Mouse (Mus musculus) ES-E14 (cell line): ENCODE data around the gene G430095P16Rik. TPM values are rescaled to one million over a fixed set of nuclear protein-coding genes. Genes with fewer than 3 reads are reported as not detected.

Experiments used
- DNase-seq: peaks from one replicate; pipeline ENCODE4 v3.0.0-alpha.2; 2013; ENCODE audit warnings: low read depth, low spot score
- H3K27ac ChIP-seq: 2 replicates; pipeline ENCODE4 v1.5.1; 2012; ENCODE audit warnings: low read depth, mild to moderate bottlenecking, low read length, moderate library complexity, mixed read lengths; ENCODE audit not compliant: poor library complexity, insufficient read depth, severe bottlenecking
- H3K36me3 ChIP-seq: 2 replicates; pipeline ENCODE4 v1.6.1; 2012; ENCODE audit warnings: mild to moderate bottlenecking, low read length, moderate library complexity, mixed read lengths; ENCODE audit not compliant: control insufficient read depth, poor library complexity, insufficient read depth, severe bottlenecking
- H3K4me1 ChIP-seq, 2 experiments: fragments of 150-350 bp in 1 of 2; sonication (generic) in 1 of 2; 2 replicates each; pipeline ENCODE4 v1.6.1; 2012; ENCODE audit warnings: low read length in 2 of 2, mild to moderate bottlenecking in 1 of 2, mixed read lengths in 1 of 2; ENCODE audit not compliant: control insufficient read depth in 2 of 2, insufficient read depth in 2 of 2, poor library complexity in 1 of 2
- H3K4me3 ChIP-seq, 2 experiments: fragments of 150-350 bp in 1 of 2; sonication (generic) in 1 of 2; 2 replicates each; pipeline ENCODE4 v1.5.1; 2012; ENCODE audit warnings: low read length in 2 of 2, low read depth in 1 of 2, mild to moderate bottlenecking in 1 of 2, mixed read lengths in 1 of 2; ENCODE audit not compliant: insufficient read depth in 1 of 2, poor library complexity in 1 of 2, severe bottlenecking in 1 of 2
- H3K9ac ChIP-seq: 2 replicates; pipeline ENCODE4 v1.6.1; 2012; ENCODE audit warnings: low read depth, mild to moderate bottlenecking, low read length, mixed read lengths; ENCODE audit not compliant: poor library complexity, insufficient read depth, severe bottlenecking
- H3K9me3 ChIP-seq: fragments of 150-350 bp; sonication (generic); 2 replicates; pipeline ENCODE4 v1.6.1; 2012; ENCODE audit warnings: low read depth, mild to moderate bottlenecking, low read length; ENCODE audit not compliant: control insufficient read depth, insufficient read depth
- CHD2 ChIP-seq: IDR thresholded peaks from 2 replicates; pipeline ENCODE4 v1.6.1; 2014; ENCODE audit warnings: mild to moderate bottlenecking, low read depth, low read length, inconsistent platforms
- HCFC1 ChIP-seq: IDR thresholded peaks from 2 replicates; pipeline ENCODE4 v1.6.1; 2012; ENCODE audit warnings: low read length, inconsistent platforms, borderline replicate concordance; ENCODE audit not compliant: insufficient read depth
- MAFK ChIP-seq: IDR thresholded peaks from 2 replicates; pipeline ENCODE4 v1.6.1; 2014; ENCODE audit warnings: mild to moderate bottlenecking, low read depth, low read length, inconsistent platforms; ENCODE audit not compliant: insufficient read depth
- ZC3H11A ChIP-seq: IDR thresholded peaks from 2 replicates; pipeline ENCODE4 v1.6.1; 2012; ENCODE audit warnings: low read depth, mild to moderate bottlenecking, inconsistent platforms, low read length, borderline replicate concordance
- ZNF384 ChIP-seq: IDR thresholded peaks from 2 replicates; pipeline ENCODE4 v1.6.1; 2012; ENCODE audit warnings: low read depth, low read length, inconsistent platforms
- in situ Hi-C, 2 experiments: fragments of 600-800 bp; cut with MboI; formaldehyde crosslinking; loops; one replicate each; pipeline ENCODE4 v1.15.1; 2025; ENCODE audit warnings: low sequenced_read_pairs in 2 of 2, inconsistent platforms in 1 of 2; ENCODE audit not compliant: unreplicated experiment in 2 of 2
- total RNA-seq: library from RNA; depleted of rRNA; stranded (reverse); fragments of 300-350 nt; gene quantifications from 2 replicates; pipeline ENCODE4 v1.2.3, GENCODE M21; 2012

G430095P16Rik gene
- total RNA-seq, 1 experiment = 2.1 TPM

DNA sequence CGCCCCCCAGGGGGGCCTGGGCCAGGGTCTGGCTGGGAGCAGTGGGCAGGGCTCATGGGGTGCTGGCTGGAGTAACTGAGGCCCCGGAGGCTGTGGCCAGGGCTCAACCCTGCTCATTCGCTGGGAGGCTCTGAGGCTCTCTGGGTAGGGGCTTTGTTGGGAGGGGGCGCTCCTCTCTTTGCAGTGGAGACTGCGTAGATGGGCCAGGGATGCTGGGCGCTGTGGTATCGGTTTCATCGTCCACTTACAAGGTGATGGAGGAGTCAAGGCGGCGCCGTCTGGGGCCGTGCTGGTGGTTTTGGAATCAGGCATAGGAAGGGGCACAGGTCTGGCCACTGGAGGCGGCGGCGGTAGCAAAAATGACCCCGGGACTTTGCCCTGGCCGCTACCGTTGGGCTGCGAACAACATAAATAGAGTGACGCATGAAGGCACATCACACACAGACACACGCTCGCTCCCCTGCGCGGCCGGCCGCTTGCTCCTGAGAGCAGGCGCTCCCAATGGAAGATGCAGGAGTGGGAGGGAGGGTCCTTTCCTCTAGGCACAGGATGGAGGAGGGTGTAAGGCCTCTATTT is 6.8 kb upstream of the G430095P16Rik start:
- H3K9me3 ChIP-seq = no peaks in the 10 kb centered on the region
- H3K4me3 ChIP-seq = peak overlapping the region; percentile 5 to 41; a peak in 1 of 4 replicates
- peaks cover 1 to 10% of the 10 kb centered on the region in 2 experiments; a peak in 1 of 4 replicates for H3K4me1 ChIP-seq
- no peak for DNase-seq
- H3K27ac ChIP-seq = no peak overlapping the region
- H3K9ac ChIP-seq = no peak overlapping the region
- TF ChIP-seq CHD2 (no peak), HCFC1 (no peak)
- in situ Hi-C loops = no loop called here
- no peaks in the 10 kb centered on the region for H3K36me3 ChIP-seq

DNA sequence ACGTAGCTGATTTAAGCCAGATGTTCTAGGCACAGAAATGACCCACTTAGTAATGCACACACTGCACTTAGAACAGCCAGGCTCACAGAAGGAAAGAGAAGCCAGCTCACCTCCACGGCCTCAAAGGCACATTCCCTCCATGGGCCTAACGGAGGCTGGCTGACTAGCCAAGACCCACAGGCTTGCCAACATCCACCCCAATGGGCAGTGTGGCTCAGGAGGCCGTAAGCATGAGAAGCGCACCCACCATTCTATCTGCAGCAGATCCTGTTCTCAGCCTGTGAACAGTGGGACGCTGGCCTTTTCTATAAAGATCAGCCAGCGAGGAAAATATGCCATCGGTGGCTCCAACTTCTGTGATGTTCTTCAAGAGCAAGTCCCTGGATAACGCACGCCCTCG is 6.0 kb upstream of the G430095P16Rik start:
- Histone ChIP-seq H3K9ac (no peak overlapping the region), H3K4me3 (no peak overlapping the region), H3K36me3 (no peaks in the 10 kb centered on the region), H3K27ac (no peak overlapping the region), H3K9me3 (no peaks in the 10 kb centered on the region), H3K4me1 (peaks cover 1 to 12% of the 10 kb centered on the region in 2 experiments; a peak in 2 of 4 replicates)
- in situ Hi-C loops = no loop called here
- TF ChIP-seq ZNF384 = no peak
- no peak for DNase-seq

DNA sequence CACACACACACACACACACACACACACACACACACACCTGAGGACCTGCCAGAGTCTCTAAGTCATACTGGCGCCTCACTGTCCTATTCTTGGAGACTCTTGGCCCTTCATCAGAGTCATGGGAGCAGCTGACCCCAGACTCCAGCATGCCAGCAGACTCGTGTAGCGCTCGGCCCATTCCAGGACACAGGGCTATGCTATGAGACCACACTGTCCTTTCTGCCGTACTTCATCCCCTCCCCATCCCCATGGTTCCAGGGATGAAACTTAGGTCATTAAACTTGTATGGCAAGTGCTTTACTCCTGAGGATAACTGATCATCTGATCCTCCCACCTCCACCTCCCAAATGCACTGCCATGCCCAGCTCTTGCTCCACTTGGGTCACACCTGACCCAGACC is 4.3 kb upstream of the G430095P16Rik start:
- Histone ChIP-seq H3K27ac (no peak overlapping the region), H3K9me3 (no peaks in the 10 kb centered on the region), H3K4me3 (no peak overlapping the region), H3K9ac (no peak overlapping the region), H3K4me1 (peaks cover 6 to 18% of the 10 kb centered on the region in 2 experiments; a peak in 2 of 4 replicates), H3K36me3 (no peaks in the 10 kb centered on the region)
- TF ChIP-seq MAFK (no peak), CHD2 (no peak), ZC3H11A (no peak), HCFC1 (no peak), ZNF384 (no peak)
- DNase-seq = no peak
- in situ Hi-C loops = no loop called here

DNA sequence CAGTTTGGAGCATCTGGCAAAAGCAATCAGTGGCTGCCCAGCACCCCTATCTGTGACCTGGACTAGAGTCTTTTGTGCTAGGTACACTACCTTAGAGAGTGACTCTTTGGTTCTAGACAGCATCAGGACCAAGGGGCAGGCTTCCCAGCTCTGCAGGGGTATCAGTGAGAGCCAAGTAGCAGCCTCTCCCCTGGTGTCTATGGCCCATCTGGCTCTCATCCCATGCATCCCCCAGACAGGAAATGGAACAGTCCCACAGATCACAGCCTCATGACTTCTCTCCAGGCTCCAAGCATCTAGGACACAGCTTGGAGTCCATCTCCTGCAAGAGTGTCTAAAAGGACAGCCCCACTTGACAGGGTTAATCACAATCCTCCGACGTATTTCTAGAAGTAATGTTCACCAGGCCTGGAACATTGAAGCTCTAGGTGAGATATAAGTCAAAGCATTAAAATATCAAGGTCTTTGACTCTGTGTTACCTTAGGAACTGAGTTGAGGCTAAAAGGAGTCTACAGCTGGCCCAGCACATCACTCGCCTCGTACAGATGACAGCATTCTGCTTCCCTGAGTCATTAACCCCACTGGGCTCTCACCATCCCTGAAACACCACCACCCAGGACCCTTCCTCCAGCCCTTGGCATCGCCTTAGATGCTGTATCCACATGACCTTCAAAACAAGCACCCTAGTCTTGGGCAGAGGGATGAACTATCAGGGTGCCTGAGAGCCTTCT is 3.7 kb upstream of the G430095P16Rik start:
- no peak for TF ChIP-seq ZNF384
- TF ChIP-seq HCFC1 = no peak
- no peak for TF ChIP-seq ZC3H11A
- no peak for TF ChIP-seq MAFK
- TF ChIP-seq CHD2 = no peak
- Histone ChIP-seq H3K27ac (no peak overlapping the region), H3K36me3 (no peaks in the 10 kb centered on the region), H3K9ac (no peak overlapping the region), H3K9me3 (no peaks in the 10 kb centered on the region), H3K4me1 (peaks cover 6 to 23% of the 10 kb centered on the region in 2 experiments; a peak in 2 of 4 replicates), H3K4me3 (no peak overlapping the region)
- in situ Hi-C loops = no loop called here
- DNase-seq = no peak
